Mouse (Mus musculus): ENCODE measurements at regions not wholly inside any gene's neighbourhood (a gene's known extent, or its start where the extent isn't known, plus 50 kb on each side); places are given as distances from the start of the nearest gene placed in this dataset.

- Histone ChIP-seq H3K4me3 (ENCODE audit: insufficient read depth, low read depth, low read length) (no peak overlapping the region), H3K4me1 (ENCODE audit: control insufficient read depth, insufficient read depth, low read length) (peaks cover 3% of the 10 kb centered on the region), H3K27ac (ENCODE audit: insufficient read depth, low read depth, low read length) (no peak overlapping the region)
- WGBS, result 78% methylated on average over 6 of the region's 6 CpGs
- TF ChIP-seq POLR2A (IDR thresholded peaks at IDR 0.05; ENCODE audit: insufficient read depth, low read depth, low read length), result no peak
- no peak for TF ChIP-seq CTCF (IDR thresholded peaks at IDR 0.05; ENCODE audit: insufficient read depth, low read depth, low read length)
Measured at GRCm38 (mm10) chr8:126685365-126685764, 91.6 kb upstream of the Irf2bp2 start.

- no peak for TF ChIP-seq POLR2A (IDR thresholded peaks at IDR 0.05; ENCODE audit: insufficient read depth, low read depth, low read length)
- no peak for TF ChIP-seq CTCF (IDR thresholded peaks at IDR 0.05; ENCODE audit: insufficient read depth, low read depth, low read length)
- Histone ChIP-seq H3K27ac (ENCODE audit: insufficient read depth, low read depth, low read length) (no peak overlapping the region), H3K4me1 (ENCODE audit: control insufficient read depth, insufficient read depth, low read length) (peaks cover 3% of the 10 kb centered on the region), H3K4me3 (ENCODE audit: insufficient read depth, low read depth, low read length) (no peak overlapping the region)
- 70% methylated on average over 4 of the region's 4 CpGs for WGBS
Measured at GRCm38 (mm10) chr8:126683950-126684349, 90.2 kb upstream of the Irf2bp2 start.

- TF ChIP-seq CTCF (IDR thresholded peaks at IDR 0.05; ENCODE audit: insufficient read depth, low read depth, low read length) (no peak), POLR2A (IDR thresholded peaks at IDR 0.05; ENCODE audit: insufficient read depth, low read depth, low read length) (no peak)
- Histone ChIP-seq H3K27ac (ENCODE audit: insufficient read depth, low read depth, low read length) (no peak overlapping the region), H3K4me3 (ENCODE audit: insufficient read depth, low read depth, low read length) (no peak overlapping the region)
Measured at GRCm38 (mm10) chr8:126683555-126683947, 89.8 kb upstream of the Irf2bp2 start.

GRCm38 (mm10) chr8:126682817-126683554, 89.2 kb upstream of the Irf2bp2 start:
- no peak overlapping the region for H3K27ac ChIP-seq (ENCODE audit: insufficient read depth, low read depth, low read length)
- H3K4me3 ChIP-seq (ENCODE audit: insufficient read depth, low read depth, low read length), result no peak overlapping the region
- TF ChIP-seq CTCF (IDR thresholded peaks at IDR 0.05; ENCODE audit: insufficient read depth, low read depth, low read length) (no peak), POLR2A (IDR thresholded peaks at IDR 0.05; ENCODE audit: insufficient read depth, low read depth, low read length) (no peak)
- 86% methylated on average over 9 of the region's 9 CpGs for WGBS
- H3K4me1 ChIP-seq (ENCODE audit: control insufficient read depth, insufficient read depth, low read length), result peaks cover 10% of the 10 kb centered on the region

More at GRCm38 (mm10) chr8:126683555-126683947, 89.8 kb upstream of the Irf2bp2 start:
- H3K4me1 ChIP-seq (ENCODE audit: control insufficient read depth, insufficient read depth, low read length), result peaks cover 5% of the 10 kb centered on the region
- WGBS, result 96% methylated on average over 2 of the region's 2 CpGs

GRCm38 (mm10) chr8:126681948-126682651, 88.3 kb upstream of the Irf2bp2 start:
- 59% methylated on average over 6 of the region's 6 CpGs for WGBS
- Histone ChIP-seq H3K27ac (ENCODE audit: insufficient read depth, low read depth, low read length) (no peak overlapping the region), H3K4me1 (ENCODE audit: control insufficient read depth, insufficient read depth, low read length) (peaks cover 14% of the 10 kb centered on the region), H3K4me3 (ENCODE audit: insufficient read depth, low read depth, low read length) (no peak overlapping the region)
- TF ChIP-seq CTCF (IDR thresholded peaks at IDR 0.05; ENCODE audit: insufficient read depth, low read depth, low read length) (no peak), POLR2A (IDR thresholded peaks at IDR 0.05; ENCODE audit: insufficient read depth, low read depth, low read length) (no peak)

GRCm38 (mm10) chr8:126678004-126678751, 84.4 kb upstream of the Irf2bp2 start:
- TF ChIP-seq POLR2A (IDR thresholded peaks at IDR 0.05; ENCODE audit: insufficient read depth, low read depth, low read length) (no peak), CTCF (IDR thresholded peaks at IDR 0.05; ENCODE audit: insufficient read depth, low read depth, low read length) (no peak)
- 70% methylated on average over 13 of the region's 13 CpGs for WGBS
- Histone ChIP-seq H3K4me1 (ENCODE audit: control insufficient read depth, insufficient read depth, low read length) (peaks cover 16% of the 10 kb centered on the region), H3K27ac (ENCODE audit: insufficient read depth, low read depth, low read length) (no peak overlapping the region), H3K4me3 (ENCODE audit: insufficient read depth, low read depth, low read length) (no peak overlapping the region)

- H3K27ac ChIP-seq (ENCODE audit: insufficient read depth, low read depth, low read length), result no peak overlapping the region
- no peak overlapping the region for H3K4me3 ChIP-seq (ENCODE audit: insufficient read depth, low read depth, low read length)
- 92% methylated on average over 2 of the region's 2 CpGs for WGBS
- peaks cover 20% of the 10 kb centered on the region for H3K4me1 ChIP-seq (ENCODE audit: control insufficient read depth, insufficient read depth, low read length)
- TF ChIP-seq CTCF (IDR thresholded peaks at IDR 0.05; ENCODE audit: insufficient read depth, low read depth, low read length) (no peak), POLR2A (IDR thresholded peaks at IDR 0.05; ENCODE audit: insufficient read depth, low read depth, low read length) (no peak)
Measured at GRCm38 (mm10) chr8:126675153-126675552, 81.4 kb upstream of the Irf2bp2 start.

GRCm38 (mm10) chr8:126673038-126673740, 79.4 kb upstream of the Irf2bp2 start:
- Histone ChIP-seq H3K27ac (ENCODE audit: insufficient read depth, low read depth, low read length) (no peak overlapping the region), H3K4me3 (ENCODE audit: insufficient read depth, low read depth, low read length) (no peak overlapping the region), H3K4me1 (ENCODE audit: control insufficient read depth, insufficient read depth, low read length) (peaks cover 24% of the 10 kb centered on the region)
- TF ChIP-seq CTCF (IDR thresholded peaks at IDR 0.05; ENCODE audit: insufficient read depth, low read depth, low read length) (no peak), POLR2A (IDR thresholded peaks at IDR 0.05; ENCODE audit: insufficient read depth, low read depth, low read length) (no peak)
- 54% methylated on average over 9 of the region's 9 CpGs for WGBS

Data from olfactory bulb, adult 2 months (tissue).